Mouse (Mus musculus) adipocyte (in vitro differentiated cells): ENCODE measurements at regions not wholly inside any gene's neighbourhood (a gene's known extent, or its start where the extent isn't known, plus 50 kb on each side); places are given as distances from the start of the nearest gene placed in this dataset.

ENCODE experiments used
- DNase-seq: peaks from one replicate; pipeline ENCODE4 v3.0.0-alpha.2; 2016; ENCODE audit warnings: low spot score

DNA sequence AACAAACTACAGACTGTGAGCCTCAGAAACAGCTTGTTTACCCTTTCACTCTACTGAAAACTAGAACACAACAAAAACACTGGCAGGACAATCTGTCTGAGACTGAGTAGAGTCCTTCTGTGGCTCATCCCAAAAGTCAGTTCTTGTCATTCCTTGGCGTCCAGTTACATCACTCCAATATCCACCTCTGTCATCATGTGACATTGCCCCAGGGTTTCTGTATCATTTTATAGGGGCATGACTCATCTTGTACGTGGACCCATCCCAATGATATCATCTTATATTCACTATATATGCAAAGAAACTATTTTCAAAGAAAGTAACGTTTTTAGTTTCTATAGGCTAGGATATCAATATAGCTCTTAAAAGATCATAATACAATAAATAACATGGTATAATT is 152.3 kb downstream of the Dkk2 start:
- no peak for DNase-seq

DNA sequence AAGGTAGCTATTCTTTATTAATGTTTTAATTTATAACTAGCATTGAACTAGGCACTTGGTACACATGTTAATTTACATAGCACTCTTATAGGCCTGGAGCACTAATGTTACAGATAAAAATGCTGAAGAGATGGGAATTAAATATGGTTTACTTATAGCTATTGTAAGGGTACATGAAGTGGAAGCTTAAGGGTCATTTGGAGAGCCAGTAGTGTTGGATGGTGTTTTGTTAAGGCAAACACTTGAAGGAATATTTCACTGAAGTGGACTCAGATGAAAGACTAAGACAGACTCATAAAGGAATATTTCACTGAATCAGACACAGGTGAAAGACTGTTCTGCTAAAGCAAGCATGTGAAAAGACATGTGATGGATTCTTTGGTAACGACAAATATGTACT is 172.7 kb downstream of the Dkk2 start:
- no peak for DNase-seq

DNA sequence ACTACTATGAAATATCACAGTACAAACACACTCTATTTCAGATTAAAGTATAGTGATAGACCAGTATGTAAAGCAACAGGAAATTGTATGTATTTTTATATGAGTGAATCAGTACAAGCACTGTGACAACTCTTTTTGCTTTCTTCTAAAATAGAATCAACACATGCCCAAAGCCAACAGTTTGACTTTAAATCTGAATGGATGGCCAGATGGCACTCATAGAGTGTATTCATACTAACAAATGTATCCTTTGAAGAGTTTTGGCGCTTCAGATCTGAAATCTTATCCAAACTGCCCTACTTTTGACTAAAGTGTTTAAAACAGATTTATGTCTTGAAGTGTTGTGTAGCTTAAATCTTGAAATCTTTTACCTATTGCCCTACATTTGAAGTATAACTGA is 184.5 kb downstream of the Dkk2 start:
- no peak for DNase-seq

DNA sequence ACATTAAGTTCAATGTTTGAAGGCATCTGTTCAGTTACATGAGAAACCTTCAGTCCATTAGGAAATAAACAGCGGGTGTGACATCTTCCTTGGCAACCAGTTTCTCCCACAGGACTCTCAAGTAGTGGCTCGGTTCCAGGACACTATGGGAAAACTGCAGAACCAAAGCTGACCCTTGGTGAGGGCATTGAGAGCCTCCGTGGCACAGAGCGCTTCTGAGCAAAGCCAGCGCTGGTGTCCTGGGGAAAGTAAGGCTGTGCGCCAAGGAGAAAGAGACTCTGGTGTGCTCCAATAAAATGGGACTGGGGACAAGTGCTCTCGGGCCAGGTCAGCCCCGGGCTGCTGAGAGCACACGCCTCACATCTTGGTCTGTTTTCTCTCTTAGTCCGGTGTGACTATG is 189.7 kb downstream of the Dkk2 start:
- peak; percentile 93 for DNase-seq

DNA sequence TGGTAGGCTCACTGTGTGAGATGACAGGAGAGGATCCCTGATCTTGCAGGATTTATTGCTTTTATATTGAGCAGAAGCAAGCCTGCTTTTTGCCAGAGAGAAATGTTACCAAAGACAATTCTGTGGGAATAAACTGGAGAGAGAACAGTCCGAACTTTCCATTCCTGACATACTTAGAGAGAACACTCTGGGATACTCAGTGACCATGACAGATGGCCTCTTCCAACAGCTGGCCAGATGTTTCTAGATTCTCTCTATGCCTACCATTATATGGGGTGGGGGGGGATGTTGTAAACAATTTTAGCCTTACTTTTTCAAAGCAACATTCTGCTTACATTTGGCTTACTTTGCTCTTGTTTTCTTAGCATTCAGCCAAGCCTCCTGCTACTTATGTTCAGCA is 192.7 kb downstream of the Dkk2 start:
- peak; percentile 42 for DNase-seq

DNA sequence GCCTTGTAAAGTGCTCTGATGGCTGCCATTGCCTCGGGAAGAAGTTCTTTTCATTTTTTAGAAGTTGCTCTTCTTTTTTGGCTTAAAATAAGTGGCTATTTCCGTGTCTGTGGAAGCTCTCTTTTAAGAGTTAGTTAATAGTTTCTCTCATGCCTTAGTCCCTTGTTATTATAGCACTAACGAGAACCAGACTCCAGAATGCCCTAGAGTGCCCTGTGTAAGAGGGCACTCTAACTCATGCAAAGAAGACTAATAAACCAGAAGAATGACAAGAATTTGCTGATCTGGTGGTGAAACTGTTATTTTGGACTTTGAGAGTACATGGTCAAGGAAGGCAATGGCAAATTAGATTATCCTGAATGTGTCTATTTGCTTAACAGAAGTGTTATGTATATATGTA is 202.6 kb downstream of the Dkk2 start:
- peak; percentile 32 for DNase-seq

DNA sequence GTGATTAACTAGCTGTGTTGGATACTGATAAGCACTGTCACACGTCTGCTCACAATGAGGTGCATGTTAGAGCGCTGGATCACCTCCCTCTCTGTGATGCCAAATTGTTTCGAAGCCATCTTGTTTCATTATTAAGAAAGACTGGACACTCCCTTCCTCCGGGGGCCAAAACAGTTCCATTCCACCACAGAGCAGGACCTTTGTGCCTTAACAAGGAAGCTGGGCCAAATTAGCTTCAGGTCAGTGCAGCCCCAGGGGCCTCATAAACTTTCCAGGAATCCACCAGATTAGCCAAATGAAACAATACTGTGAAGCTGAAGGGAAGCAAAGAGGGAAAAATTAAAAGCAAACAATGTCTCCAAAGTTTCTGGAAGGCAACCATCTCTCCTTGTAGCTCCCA is 241.9 kb downstream of the Dkk2 start:
- DNase-seq, result peak; percentile 59

DNA sequence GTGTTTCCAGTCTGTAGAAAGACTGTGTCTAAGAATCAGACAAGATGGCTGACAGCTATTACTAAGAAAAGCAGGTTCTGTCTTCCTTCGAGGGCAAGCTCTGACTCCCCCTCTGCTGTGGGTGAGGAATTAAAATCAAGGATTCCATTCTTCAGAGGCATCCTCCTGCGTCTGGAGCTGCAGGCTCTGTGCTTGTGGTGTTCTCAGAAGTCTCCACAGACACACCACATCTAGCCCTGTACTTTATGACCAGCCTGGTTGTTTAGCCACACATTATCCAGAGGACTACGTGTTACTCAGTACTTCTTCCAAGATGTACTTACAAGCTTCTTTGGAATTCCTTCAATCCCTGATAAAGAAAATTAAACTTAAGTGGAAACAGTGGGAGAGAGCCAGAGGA is 258.5 kb downstream of the Dkk2 start:
- no peak for DNase-seq

DNA sequence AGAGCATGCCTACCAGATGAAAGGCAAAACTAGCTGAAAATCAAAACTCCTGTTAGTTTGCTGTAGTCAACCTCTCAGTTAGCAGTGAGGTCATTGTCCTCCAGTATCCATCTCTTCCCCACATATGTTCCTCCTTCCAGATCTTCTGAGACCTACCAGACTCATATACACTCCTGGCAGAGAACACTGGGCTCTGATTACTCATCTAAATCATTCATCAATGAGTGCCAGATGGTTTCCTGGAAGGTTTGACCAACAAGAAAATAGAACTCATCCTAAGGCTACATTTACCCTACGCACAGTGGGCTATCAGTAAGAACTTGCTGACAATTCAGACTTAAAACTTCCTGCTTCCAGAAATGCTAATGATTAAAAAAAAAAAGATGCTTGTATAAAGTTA is 260.8 kb downstream of the Dkk2 start:
- no peak for DNase-seq

DNA sequence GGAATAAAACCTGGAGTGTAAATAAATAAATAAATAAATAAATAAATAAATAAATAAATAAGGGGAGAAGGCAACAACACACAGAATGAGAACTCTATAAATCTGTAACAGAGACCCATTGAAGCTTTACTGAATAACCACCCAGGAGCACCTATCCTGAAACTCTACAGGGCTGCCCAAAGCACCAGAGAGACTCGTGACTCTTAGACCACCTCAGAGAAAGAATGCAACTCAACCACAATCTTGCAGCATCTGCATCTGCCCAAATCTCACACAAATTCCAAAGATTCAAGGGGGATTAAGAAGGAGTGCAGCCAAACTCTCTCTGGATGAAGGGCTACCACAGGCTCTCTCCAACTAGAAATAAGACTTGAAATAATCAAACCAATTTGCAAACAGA is 264.5 kb downstream of the Dkk2 start:
- no peak for DNase-seq

DNA sequence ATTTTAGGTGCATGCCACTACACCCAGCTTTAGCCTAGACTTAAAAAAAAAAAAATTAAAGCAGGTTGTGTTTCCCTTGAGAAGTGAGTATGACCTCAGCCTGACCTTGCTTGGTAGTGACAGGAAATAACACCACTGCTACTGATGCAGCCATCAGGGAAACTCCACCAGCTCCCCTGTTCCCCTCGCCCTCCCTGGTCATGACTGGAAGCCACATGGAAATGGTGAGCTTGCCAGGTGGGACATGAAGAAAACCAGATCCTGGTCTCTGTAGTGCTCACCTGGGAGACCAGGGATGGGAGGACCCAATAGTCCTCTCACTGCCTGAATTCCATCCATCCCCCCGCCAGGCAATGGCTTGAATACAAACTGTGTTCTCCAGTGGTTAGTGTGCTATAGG is 268.1 kb downstream of the Dkk2 start:
- DNase-seq, result no peak

DNA sequence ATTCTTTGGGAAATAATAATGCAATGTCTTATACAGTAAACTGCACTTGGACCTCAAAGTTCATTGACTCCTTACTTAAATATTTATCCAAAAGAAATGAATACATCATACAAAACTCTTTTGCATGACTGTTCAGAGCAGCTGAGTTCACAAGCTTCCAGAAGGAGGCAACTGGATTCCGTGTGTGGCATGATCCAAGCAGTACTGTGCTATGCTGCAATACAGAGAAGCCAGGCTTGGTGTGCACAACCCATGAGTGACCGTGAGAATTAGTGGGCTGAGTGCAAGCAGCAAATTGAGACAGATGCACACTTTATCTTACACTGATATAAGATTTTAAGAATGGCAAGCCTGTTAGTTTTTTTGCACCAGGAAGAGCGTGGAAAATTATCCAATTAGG is 270.0 kb upstream of the Gimd1 start:
- no peak for DNase-seq

DNA sequence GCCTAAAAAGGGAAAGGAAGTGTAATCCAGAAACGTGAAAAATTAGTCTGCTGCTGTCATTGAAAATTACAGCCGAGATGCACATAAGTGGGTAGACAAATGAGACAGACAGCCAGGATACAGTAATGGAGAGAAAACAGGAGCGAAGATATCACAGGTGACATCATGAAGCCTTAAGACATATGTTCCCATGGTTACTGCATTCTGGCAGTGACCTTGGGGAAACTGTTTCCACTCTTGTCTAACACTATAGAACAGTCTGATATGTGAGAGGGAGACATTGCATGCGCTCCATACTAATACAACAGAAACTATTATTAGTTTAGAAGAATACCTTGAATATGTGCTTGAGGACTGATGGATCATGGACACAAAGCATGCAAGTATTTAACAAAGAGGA is 254.0 kb upstream of the Gimd1 start:
- DNase-seq, result no peak

DNA sequence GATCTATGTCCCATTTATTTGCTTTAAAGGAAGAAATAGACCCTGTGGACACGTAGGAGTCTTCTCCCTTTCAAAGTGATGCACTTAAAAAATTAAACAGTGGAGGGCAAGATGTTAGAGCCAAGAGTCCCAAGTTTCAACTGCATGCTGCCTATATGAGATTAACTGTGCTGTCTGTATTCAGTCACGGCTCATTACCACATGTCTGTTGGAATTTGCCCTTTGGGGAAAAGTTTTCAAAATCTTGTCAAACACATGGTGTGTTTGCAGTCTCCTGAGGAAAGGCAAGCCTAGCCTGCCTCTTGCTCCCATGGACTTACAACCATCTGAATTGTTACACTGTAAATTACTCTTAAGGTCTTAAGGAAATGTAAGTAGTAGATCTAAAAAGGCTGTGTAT is 211.9 kb upstream of the Gimd1 start:
- DNase-seq, result peak; percentile 16

DNA sequence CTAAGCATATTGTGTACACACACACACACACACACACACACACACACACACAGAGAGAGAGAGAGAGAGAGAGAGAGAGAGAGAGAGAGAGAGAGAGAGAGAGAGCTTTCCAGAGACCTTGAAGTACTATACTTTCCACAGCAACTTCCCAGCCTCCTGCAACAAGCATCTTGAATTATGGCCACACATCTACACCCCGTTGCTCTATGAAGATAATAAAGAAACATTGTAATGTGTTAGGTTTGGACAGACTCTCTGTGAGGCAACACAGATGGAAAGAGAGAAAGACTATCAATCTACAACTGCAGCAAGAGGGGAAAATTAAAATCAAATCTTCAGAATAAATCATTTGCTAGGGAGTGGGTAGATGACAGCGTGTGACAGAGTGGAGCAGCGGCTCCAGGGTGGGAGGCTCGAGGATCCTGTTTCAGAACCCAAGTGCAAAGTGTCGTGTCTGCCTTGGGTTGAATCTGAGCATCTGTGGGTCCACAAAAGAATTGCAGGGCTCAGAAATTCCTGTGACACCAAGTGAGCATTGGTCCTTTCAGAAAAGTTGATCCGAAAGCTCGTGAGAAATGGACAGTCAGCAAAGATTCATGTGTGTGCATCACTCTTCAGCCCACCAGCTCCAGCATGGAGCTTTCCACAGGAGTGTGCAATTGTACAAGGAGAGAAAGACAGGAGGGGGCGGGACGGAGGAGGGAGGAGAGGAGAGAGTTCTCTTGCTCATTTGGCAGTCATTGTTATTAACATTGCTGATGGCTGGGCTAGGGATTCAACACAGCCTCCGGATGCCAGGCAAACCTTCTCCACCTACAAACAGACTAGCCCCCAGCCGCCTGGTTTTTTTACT is 203.6 kb upstream of the Gimd1 start:
- peak; percentile 9 for DNase-seq

DNA sequence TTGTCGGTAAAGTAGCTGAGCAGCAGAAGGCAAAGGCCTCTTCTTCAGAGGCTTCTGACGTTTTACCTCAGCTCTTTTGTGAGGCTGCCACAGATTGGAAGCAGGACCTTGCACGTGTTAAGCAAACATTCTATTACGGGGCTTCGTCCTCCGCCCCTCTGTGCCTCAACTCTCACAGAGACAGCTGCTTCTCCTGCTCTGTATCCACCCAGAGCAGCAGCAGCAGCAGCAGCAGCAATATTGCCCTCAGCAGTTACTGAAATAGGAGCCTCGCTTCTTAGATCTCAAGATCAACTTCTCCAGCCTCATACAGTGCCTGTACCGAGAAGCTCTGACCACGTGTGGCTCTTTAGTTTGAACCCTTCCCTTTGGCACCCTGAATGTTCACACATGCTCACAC is 202.4 kb upstream of the Gimd1 start:
- DNase-seq, result no peak

DNA sequence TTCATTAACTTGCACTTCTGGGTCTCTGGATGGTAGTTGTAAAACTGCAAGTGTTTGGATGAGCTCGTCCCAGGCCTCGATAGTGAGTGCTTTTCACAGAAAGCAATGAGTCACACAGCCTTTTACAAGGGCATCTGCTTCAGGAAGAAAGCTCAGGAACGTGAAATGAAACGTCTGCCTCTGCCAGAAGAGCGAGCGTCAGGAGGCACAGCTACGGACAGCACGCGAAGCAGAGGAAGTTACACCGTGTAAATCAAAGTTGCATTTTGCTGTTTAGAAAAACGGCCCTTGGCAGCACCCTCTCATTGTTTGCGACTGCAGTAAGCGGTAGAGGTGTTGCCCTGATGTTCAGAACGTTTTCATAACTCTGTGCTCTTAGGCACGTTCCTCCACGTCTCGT is 201.5 kb upstream of the Gimd1 start:
- DNase-seq, result no peak

DNA sequence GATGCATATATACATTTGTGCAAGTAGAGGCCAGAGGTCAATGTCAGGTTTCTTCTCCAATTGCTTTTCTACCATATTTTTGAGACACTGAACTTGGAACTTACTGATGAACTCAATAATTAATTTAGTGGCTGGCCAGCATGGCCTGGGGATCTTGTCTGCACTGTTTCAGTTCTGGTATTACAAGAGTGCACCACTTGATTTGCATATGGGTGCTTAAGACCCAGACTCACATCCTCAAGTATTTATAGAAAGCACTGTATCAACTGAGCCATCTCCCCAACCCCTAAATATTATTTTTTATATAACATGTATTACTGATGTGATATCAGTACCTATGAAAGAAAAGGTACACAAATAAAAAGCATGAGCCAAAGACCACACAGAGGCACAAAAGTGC is 197.8 kb upstream of the Gimd1 start:
- no peak for DNase-seq

DNA sequence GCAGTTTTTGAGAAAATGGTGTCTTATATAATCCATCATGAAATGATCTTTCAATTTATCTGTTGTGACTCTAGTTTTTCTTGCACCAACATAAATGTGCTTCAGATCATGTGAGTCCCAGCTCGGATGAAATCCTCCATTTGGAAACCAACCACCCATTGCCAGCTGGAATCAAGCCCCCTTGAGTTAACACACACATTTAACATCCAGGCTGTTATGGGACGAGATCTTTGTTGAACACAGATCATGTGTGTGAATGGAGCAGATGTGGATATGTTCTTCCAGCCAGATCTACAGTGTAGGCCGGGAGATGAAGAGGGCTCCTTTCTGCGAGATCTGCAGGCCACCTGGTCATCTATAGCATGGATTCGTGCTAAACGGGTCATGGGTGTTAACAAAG is 188.4 kb upstream of the Gimd1 start:
- DNase-seq, result no peak

DNA sequence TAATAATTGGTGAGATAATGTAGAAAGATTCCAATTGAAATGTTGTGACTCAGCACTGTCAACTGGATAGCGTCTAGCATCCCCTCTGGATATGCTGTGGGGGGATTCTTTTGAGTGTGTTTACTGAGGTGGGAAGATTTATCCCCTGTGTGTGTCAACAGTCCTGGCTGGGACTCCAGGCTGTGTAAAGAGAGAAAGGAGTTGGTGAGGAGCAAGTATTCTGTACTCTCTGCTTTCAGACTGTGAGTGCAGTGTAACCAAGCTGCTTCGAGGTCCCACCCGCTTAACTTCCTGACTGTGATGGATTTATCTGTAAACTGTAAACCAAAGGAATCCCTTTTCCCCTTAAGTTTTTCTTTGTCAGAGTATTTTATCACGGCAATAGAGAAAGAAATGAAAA is 175.7 kb upstream of the Gimd1 start:
- DNase-seq, result no peak

DNA sequence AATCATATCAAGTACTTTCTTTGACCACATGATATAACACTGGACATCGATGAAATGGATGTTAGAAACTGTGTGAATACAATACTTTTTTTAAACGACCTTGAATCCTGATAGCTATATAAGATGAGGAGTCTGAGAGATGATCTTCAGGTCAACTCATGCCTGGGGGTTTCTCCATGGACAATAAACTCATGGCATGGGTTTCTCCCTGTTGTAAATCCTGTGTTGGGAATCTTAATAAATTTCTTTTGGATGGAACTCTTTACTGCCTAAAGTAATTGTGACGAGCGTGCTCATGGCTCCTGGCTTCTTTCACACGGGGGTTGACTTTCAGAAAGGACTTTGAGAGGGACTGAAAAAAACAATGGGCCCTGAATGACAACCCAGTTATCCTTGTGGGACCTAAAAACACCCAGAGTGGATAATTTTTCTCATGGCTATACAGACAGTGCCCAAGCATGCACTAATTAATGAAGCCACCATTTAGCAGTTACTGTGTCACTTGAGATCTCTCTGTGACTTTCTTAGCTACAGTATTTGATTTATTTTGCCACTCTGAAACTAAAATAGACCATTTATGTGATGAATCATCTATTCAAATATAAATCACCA is 167.2 kb upstream of the Gimd1 start:
- no peak for DNase-seq

DNA sequence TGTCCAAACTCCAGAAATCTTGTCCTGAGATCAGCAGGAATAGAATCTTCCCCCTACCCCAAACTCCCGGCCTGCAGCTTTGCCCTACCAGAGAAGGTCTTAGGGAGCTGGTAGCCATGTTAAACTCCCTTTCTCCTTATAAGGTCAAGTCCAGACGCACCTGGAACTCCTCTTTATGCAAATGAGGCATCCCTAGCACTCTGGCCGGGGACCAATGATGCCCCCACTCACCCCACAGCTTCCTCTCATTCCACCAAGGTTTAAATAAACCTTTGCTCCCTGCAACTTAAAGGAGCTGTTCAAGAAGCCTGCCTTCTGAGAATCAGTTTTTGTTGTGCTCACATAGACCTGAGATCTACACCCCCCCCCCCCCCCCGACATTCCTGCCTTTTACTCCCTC is 158.6 kb upstream of the Gimd1 start:
- no peak for DNase-seq

DNA sequence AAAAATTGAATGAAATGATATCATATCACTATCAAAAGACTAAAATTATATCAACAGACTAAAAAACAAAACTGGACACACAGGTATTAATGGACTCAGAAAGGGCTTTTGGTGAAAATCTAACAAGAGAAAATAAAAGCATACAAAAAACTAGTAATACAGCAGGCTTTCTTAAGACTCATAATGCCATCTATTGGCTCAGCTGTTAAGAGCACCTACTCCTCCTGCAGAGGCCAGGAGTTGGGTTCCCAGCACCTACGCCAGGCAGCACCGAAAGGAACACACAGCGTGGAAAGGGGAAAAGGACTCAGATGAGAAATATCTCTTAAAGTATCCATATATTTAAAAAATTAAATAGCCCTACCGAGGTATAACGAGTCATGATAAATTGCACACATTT is 151.9 kb upstream of the Gimd1 start:
- peak; percentile 32 for DNase-seq

DNA sequence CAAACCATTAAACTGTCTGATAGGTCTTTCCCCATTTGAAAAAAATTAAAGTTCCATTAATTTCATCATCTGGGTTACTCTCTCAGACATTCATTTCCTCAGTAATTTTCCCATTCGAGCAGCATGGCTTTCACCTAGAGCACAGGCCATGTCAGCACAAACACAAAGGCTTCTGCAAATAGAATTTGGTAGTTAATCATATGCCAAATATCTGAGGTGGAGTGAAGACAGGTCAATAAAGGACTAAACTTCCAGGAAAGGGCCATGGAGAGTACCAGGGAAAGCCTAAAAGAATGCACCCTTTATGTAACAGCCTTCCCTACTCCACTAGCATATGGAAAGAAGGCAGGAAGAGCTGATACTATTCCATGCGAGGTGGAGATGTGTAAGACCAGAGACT is 150.3 kb upstream of the Gimd1 start:
- DNase-seq, result no peak
